Mouse (Mus musculus): ENCODE measurements around the gene Twf1. TPM values are rescaled to one million over a fixed set of nuclear protein-coding genes. Genes with fewer than 3 reads are reported as not detected.

The Twf1 gene
- polyA plus RNA-seq, 1 experiment from 2014 or later, result 121 TPM

GRCm38 (mm10) chr15:94543409-94544051 is 46.2 kb downstream of the Twf1 start, which contains the start of the genes Pus7l and Irak4:
Gene Pus7l, minus strand, starts transcription at chr15:94543547.
Gene Irak4, plus strand, starts transcription at chr15:94543643.
- H3K36me3 ChIP-seq (ENCODE audit: control insufficient read depth, insufficient read depth), result peaks cover 4% of the 10 kb centered on the region
- peak within 1 kb of the TSS; percentile 68 for H3K9ac ChIP-seq (ENCODE audit: low read depth, low read length)
- peaks cover 6% of the 10 kb centered on the region; the same call in 1 of the 2 replicates for H3K4me1 ChIP-seq (replicated peaks; ENCODE audit: control insufficient read depth, insufficient read depth, low read length)
- H3K4me2 ChIP-seq (replicated peaks; ENCODE audit: low read depth), result peak within 1 kb of the TSS; percentile 76
- H3K4me3 ChIP-seq (ENCODE audit: low read depth, low read length), result peak within 1 kb of the TSS; percentile 87
- H3K27me3 ChIP-seq (replicated peaks; ENCODE audit: control insufficient read depth, insufficient read depth, low read length), result no peaks in the 10 kb centered on the region
- peak; percentile 45; the same call in 1 of the 2 replicates for TF ChIP-seq CTCF (IDR thresholded peaks at IDR 0.05; ENCODE audit: low read depth)
- ATAC-seq, result peak; percentile 99
- H3K27ac ChIP-seq (ENCODE audit: low read depth, low read length), result peak within 1 kb of the TSS; percentile 94
- H3K9me3 ChIP-seq (ENCODE audit: control insufficient read depth), result no peaks in the 10 kb centered on the region
- under 1% methylated on average over 45 of the region's 45 CpGs for WGBS

GRCm38 (mm10) chr15:94542567-94543408 is 46.9 kb downstream of the Twf1 start:
- Histone ChIP-seq H3K27ac (ENCODE audit: low read depth, low read length) (peak overlapping the region; percentile 94), H3K27me3 (replicated peaks; ENCODE audit: control insufficient read depth, insufficient read depth, low read length) (no peaks in the 10 kb centered on the region), H3K9me3 (ENCODE audit: control insufficient read depth) (no peaks in the 10 kb centered on the region), H3K4me3 (ENCODE audit: low read depth, low read length) (peak overlapping the region; percentile 87), H3K4me2 (replicated peaks; ENCODE audit: low read depth) (peak overlapping the region; percentile 76), H3K4me1 (replicated peaks; ENCODE audit: control insufficient read depth, insufficient read depth, low read length) (peaks cover 6% of the 10 kb centered on the region; the same call in 1 of the 2 replicates), H3K9ac (ENCODE audit: low read depth, low read length) (peak overlapping the region; percentile 32; the same call in 1 of the 2 replicates), H3K36me3 (ENCODE audit: control insufficient read depth, insufficient read depth) (peaks cover 4% of the 10 kb centered on the region; the same call in 1 of the 2 replicates)
- TF ChIP-seq CTCF (IDR thresholded peaks at IDR 0.05; ENCODE audit: low read depth), result no peak
- ATAC-seq, result peak; percentile 80
- WGBS, result 6% methylated on average over 21 of the region's 22 CpGs

GRCm38 (mm10) chr15:94539296-94539695 is 50.4 kb downstream of the Twf1 start:
- no peak for TF ChIP-seq CTCF (IDR thresholded peaks at IDR 0.05; ENCODE audit: low read depth)
- Histone ChIP-seq H3K9me3 (ENCODE audit: control insufficient read depth) (no peaks in the 10 kb centered on the region), H3K4me3 (ENCODE audit: low read depth, low read length) (no peak overlapping the region), H3K36me3 (ENCODE audit: control insufficient read depth, insufficient read depth) (peaks cover 4% of the 10 kb centered on the region; the same call in 1 of the 2 replicates), H3K27ac (ENCODE audit: low read depth, low read length) (no peak overlapping the region), H3K27me3 (replicated peaks; ENCODE audit: control insufficient read depth, insufficient read depth, low read length) (no peaks in the 10 kb centered on the region), H3K4me2 (replicated peaks; ENCODE audit: low read depth) (no peak overlapping the region), H3K4me1 (replicated peaks; ENCODE audit: control insufficient read depth, insufficient read depth, low read length) (no peaks in the 10 kb centered on the region), H3K9ac (ENCODE audit: low read depth, low read length) (no peak overlapping the region)
- no peak for ATAC-seq
- 87% methylated on average over 3 of the region's 3 CpGs for WGBS

- ATAC-seq, result no peak
- Histone ChIP-seq H3K9me3 (ENCODE audit: control insufficient read depth) (no peaks in the 10 kb centered on the region), H3K9ac (ENCODE audit: low read depth, low read length) (no peak overlapping the region), H3K4me2 (replicated peaks; ENCODE audit: low read depth) (no peak overlapping the region), H3K36me3 (ENCODE audit: control insufficient read depth, insufficient read depth) (peaks cover 9% of the 10 kb centered on the region), H3K27me3 (replicated peaks; ENCODE audit: control insufficient read depth, insufficient read depth, low read length) (no peaks in the 10 kb centered on the region), H3K4me1 (replicated peaks; ENCODE audit: control insufficient read depth, insufficient read depth, low read length) (no peaks in the 10 kb centered on the region), H3K27ac (ENCODE audit: low read depth, low read length) (no peak overlapping the region), H3K4me3 (ENCODE audit: low read depth, low read length) (no peak overlapping the region)
- WGBS, result 88% methylated on average over 7 of the region's 7 CpGs
- TF ChIP-seq CTCF (IDR thresholded peaks at IDR 0.05; ENCODE audit: low read depth), result no peak
Observed at GRCm38 (mm10) chr15:94535521-94535920, 54.2 kb downstream of the Twf1 start.

GRCm38 (mm10) chr15:94532956-94533355 is 56.7 kb downstream of the Twf1 start:
- no peaks in the 10 kb centered on the region for H3K27me3 ChIP-seq (replicated peaks; ENCODE audit: control insufficient read depth, insufficient read depth, low read length)
- no peak overlapping the region for H3K4me3 ChIP-seq (ENCODE audit: low read depth, low read length)
- H3K9ac ChIP-seq (ENCODE audit: low read depth, low read length), result no peak overlapping the region
- no peak for TF ChIP-seq CTCF (IDR thresholded peaks at IDR 0.05; ENCODE audit: low read depth)
- no peaks in the 10 kb centered on the region for H3K4me1 ChIP-seq (replicated peaks; ENCODE audit: control insufficient read depth, insufficient read depth, low read length)
- no peak for ATAC-seq
- no peak overlapping the region for H3K27ac ChIP-seq (ENCODE audit: low read depth, low read length)
- WGBS, result 65% methylated on average over 6 of the region's 6 CpGs
- peaks cover 8% of the 10 kb centered on the region for H3K36me3 ChIP-seq (ENCODE audit: control insufficient read depth, insufficient read depth)
- no peaks in the 10 kb centered on the region for H3K9me3 ChIP-seq (ENCODE audit: control insufficient read depth)
- H3K4me2 ChIP-seq (replicated peaks; ENCODE audit: low read depth), result no peak overlapping the region

GRCm38 (mm10) chr15:94532306-94532705 is 57.4 kb downstream of the Twf1 start:
- Histone ChIP-seq H3K4me1 (replicated peaks; ENCODE audit: control insufficient read depth, insufficient read depth, low read length) (no peaks in the 10 kb centered on the region), H3K4me2 (replicated peaks; ENCODE audit: low read depth) (no peak overlapping the region), H3K27ac (ENCODE audit: low read depth, low read length) (no peak overlapping the region), H3K27me3 (replicated peaks; ENCODE audit: control insufficient read depth, insufficient read depth, low read length) (no peaks in the 10 kb centered on the region), H3K9ac (ENCODE audit: low read depth, low read length) (no peak overlapping the region), H3K4me3 (ENCODE audit: low read depth, low read length) (no peak overlapping the region), H3K9me3 (ENCODE audit: control insufficient read depth) (no peaks in the 10 kb centered on the region), H3K36me3 (ENCODE audit: control insufficient read depth, insufficient read depth) (peaks cover 8% of the 10 kb centered on the region)
- TF ChIP-seq CTCF (IDR thresholded peaks at IDR 0.05; ENCODE audit: low read depth), result no peak
- WGBS, result 48% methylated on average over 5 of the region's 5 CpGs
- ATAC-seq, result no peak

All from intestine, postnatal 0 days (tissue).